Mouse (Mus musculus): ENCODE data around the gene Lsm2.

GRCm38 (mm10) chr17:34959881-34960515 lies 21.7 kb upstream of the Lsm2 start:
- TF ChIP-seq CTCF (IDR thresholded peaks at IDR 0.05; ENCODE audit: control insufficient read depth, insufficient read depth, insufficient replicate concordance, low read depth, low read length), result no peak
- TF ChIP-seq POLR2A (IDR thresholded peaks at IDR 0.05; ENCODE audit: control insufficient read depth, low read depth, low read length), result no peak

All from testis, adult 2 months (tissue).